Mouse (Mus musculus) heart, embryonic 15.5 days (tissue): ENCODE data around the gene Irf1. TPM values are rescaled to one million over a fixed set of nuclear protein-coding genes. Genes with fewer than 3 reads are reported as not detected.
A peak's percentile ranks its signal among the peaks of the same experiment; 100 is the strongest.

Experiments used
- ATAC-seq: fragments of 200-750 bp; cut with Nextera tagmentation; replicated peaks from 2 replicates; pipeline ENCODE4 v1.8.0; 2017; ENCODE audit warnings: low read depth, moderate TSS enrichment; ENCODE audit not compliant: insufficient number of reproducible peaks, insufficient read depth, low FRiP score
- H3K27ac ChIP-seq: fragments of 300-500 bp; sonication (generic); 2 replicates; pipeline ENCODE4 v1.5.1; 2015; ENCODE audit warnings: mild to moderate bottlenecking, inconsistent platforms
- H3K27me3 ChIP-seq: fragments of 300-500 bp; sonication (generic); 2 replicates; pipeline ENCODE4 v1.6.1; 2015; ENCODE audit warnings: inconsistent platforms
- H3K36me3 ChIP-seq: fragments of 300-500 bp; sonication (generic); 2 replicates; pipeline ENCODE4 v1.6.1; 2015; ENCODE audit warnings: mild to moderate bottlenecking, inconsistent platforms
- H3K4me1 ChIP-seq: fragments of 300-500 bp; sonication (generic); replicated peaks from 2 replicates; pipeline ENCODE4 v1.6.1; 2015; ENCODE audit warnings: inconsistent platforms
- H3K4me2 ChIP-seq: fragments of 300-500 bp; sonication (generic); 2 replicates; pipeline ENCODE4 v1.6.1; 2015; ENCODE audit warnings: inconsistent platforms, mild to moderate bottlenecking, moderate library complexity
- H3K4me3 ChIP-seq: fragments of 300-500 bp; sonication (generic); 2 replicates; pipeline ENCODE4 v1.5.1; 2015; ENCODE audit warnings: mild to moderate bottlenecking, inconsistent platforms
- H3K9ac ChIP-seq: fragments of 300-500 bp; sonication (generic); 2 replicates; pipeline ENCODE4 v1.6.1; 2015; ENCODE audit warnings: mild to moderate bottlenecking, inconsistent platforms
- H3K9me3 ChIP-seq: fragments of 300-500 bp; sonication (generic); replicated peaks from 2 replicates; pipeline ENCODE4 v1.6.1; 2016; ENCODE audit warnings: inconsistent platforms
- WGBS: fragments of 180-500 bp; shearing (Covaris S2); methylation state at CpG from one replicate; pipeline ENCODE4 v1.1.7; 2015; ENCODE audit warnings: mixed read lengths; 5-methylcytosine and 5-hydroxymethylcytosine counted together
- polyA plus RNA-seq: library from polyadenylated mRNA; unstranded; fragments of >200 nt; fragmentation: Nextera tagmentation; extraction: Ambion mirVana; gene quantifications from 2 replicates; pipeline ENCODE4 v1.2.1, GENCODE M21; 2015

Gene Irf1
- polyA plus RNA-seq, result 10.2 and 24.9 TPM in 2 replicates

DNA sequence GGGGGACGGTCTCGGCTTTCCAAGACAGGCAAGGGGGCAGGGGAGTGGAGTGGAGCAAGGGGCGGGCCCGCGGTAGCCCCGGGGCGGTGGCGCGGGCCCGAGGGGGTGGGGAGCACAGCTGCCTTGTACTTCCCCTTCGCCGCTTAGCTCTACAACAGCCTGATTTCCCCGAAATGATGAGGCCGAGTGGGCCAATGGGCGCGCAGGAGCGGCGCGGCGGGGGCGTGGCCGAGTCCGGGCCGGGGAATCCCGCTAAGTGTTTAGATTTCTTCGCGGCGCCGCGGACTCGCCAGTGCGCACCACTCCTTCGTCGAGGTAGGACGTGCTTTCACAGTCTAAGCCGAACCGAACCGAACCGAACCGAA lies at the start of gene Irf1:
Irf1 (plus strand) TSS at position 255 of the 365 bp plus-strand sequence.
- H3K27ac ChIP-seq, result peak within 1 kb of the TSS; percentile 86
- peak within 1 kb of the TSS; percentile 81 for H3K9ac ChIP-seq
- under 1% methylated on average over 40 of the region's 40 CpGs for WGBS
- no peaks in the 10 kb centered on the region for H3K27me3 ChIP-seq
- ATAC-seq, result peak; percentile 89
- peak within 1 kb of the TSS; percentile 91 for H3K4me3 ChIP-seq
- peaks cover 10% of the 10 kb centered on the region for H3K36me3 ChIP-seq
- peak within 1 kb of the TSS; percentile 89 for H3K4me2 ChIP-seq
- no peaks in the 10 kb centered on the region for H3K9me3 ChIP-seq
- peaks cover 11% of the 10 kb centered on the region for H3K4me1 ChIP-seq

DNA sequence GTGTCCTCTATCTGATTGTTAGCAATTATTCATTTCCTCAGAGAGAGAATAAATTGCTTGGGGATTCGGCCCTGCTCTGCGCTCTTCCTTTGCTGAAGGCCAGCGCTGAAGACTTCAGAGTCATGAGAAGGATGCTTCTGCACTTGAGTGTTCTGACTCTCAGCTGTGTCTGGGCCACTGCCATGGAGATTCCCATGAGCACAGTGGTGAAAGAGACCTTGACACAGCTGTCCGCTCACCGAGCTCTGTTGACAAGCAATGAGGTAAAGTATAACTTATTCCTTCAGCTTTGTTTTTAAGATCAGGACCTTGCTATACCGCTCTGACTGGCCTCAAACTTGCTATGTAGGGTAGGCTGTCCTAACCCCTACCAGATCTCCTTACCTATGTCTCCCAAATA lies 49.1 kb upstream of the Irf1 start, which contains the start of gene Il5:
Il5 (plus strand) TSS at position 80 of the 400 bp plus-strand sequence.
- Histone ChIP-seq H3K36me3 (no peaks in the 10 kb centered on the region), H3K4me1 (no peaks in the 10 kb centered on the region), H3K4me3 (no peak within 1 kb of the TSS), H3K9me3 (no peaks in the 10 kb centered on the region), H3K9ac (no peak within 1 kb of the TSS), H3K27ac (no peak within 1 kb of the TSS), H3K4me2 (no peak within 1 kb of the TSS), H3K27me3 (no peaks in the 10 kb centered on the region)
- WGBS, result 76% methylated on average over 6 of the region's 6 CpGs
- ATAC-seq, result no peak

- no peak overlapping the region for H3K9ac ChIP-seq
- no peak for ATAC-seq
- H3K4me2 ChIP-seq, result no peak overlapping the region
- no peak overlapping the region for H3K4me3 ChIP-seq
- H3K9me3 ChIP-seq, result no peaks in the 10 kb centered on the region
- WGBS, result 92% methylated on average over 7 of the region's 7 CpGs
- no peaks in the 10 kb centered on the region for H3K36me3 ChIP-seq
- H3K4me1 ChIP-seq, result no peaks in the 10 kb centered on the region
- H3K27me3 ChIP-seq, result no peaks in the 10 kb centered on the region
- H3K27ac ChIP-seq, result no peak overlapping the region
Observed at GRCm38 (mm10) chr11:53731457-53731856, 38.4 kb upstream of the Irf1 start.

DNA sequence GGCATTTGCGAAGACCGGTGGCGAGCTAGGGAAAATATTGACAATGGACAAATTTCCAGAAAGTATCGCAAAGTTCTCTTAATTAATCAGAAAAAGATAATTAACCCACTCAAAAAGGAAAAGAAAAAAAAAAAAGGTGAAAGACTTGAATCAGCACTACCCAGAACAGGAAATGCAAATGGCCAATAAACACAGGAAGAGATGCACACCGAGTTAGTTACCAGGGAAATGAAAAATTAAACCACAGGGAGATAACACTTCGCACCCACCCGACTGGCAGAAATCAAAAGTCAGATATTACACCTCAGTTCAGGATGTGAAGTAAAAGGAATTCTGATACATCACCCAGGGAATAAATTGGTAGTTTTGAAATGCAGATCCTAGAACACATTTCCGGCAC lies 37.6 kb upstream of the Irf1 start:
- no peak overlapping the region for H3K4me2 ChIP-seq
- WGBS, result 80% methylated on average over 8 of the region's 8 CpGs
- ATAC-seq, result no peak

DNA sequence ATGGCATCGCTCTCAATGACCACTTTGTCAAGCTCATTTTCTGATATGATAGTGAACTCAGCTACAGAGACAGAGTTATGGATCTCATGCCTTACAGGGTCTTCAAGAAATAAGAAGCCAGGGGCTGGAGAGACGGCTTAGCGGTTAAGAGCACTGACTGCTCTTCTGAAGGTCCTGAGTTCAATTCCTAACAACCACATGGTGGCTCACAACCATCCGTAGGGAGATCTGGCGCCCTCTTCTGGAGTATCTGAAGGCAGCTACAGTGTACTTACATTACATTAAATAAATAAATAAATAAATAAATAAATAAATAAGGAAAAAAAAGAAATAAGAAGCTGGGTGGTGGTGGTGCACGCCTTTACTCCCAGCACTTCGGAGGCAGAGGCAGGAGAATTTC lies 36.0 kb upstream of the Irf1 start:
- Histone ChIP-seq H3K27me3 (no peaks in the 10 kb centered on the region), H3K4me3 (no peak overlapping the region), H3K9me3 (no peaks in the 10 kb centered on the region), H3K27ac (no peak overlapping the region), H3K4me2 (no peak overlapping the region), H3K9ac (no peak overlapping the region), H3K36me3 (no peaks in the 10 kb centered on the region), H3K4me1 (no peaks in the 10 kb centered on the region)
- WGBS, result 83% methylated on average over 7 of the region's 7 CpGs
- no peak for ATAC-seq

More for the DNA sequence above, 37.6 kb upstream of the Irf1 start:
- Histone ChIP-seq H3K27me3 (no peaks in the 10 kb centered on the region), H3K27ac (no peak overlapping the region), H3K36me3 (no peaks in the 10 kb centered on the region), H3K4me3 (no peak overlapping the region), H3K4me1 (no peaks in the 10 kb centered on the region), H3K9me3 (no peaks in the 10 kb centered on the region), H3K9ac (no peak overlapping the region)

GRCm38 (mm10) chr11:53734431-53734830 lies 35.4 kb upstream of the Irf1 start:
- H3K27me3 ChIP-seq, result no peaks in the 10 kb centered on the region
- H3K4me3 ChIP-seq, result no peak overlapping the region
- no peaks in the 10 kb centered on the region for H3K9me3 ChIP-seq
- H3K4me2 ChIP-seq, result no peak overlapping the region
- H3K27ac ChIP-seq, result no peak overlapping the region
- H3K4me1 ChIP-seq, result no peaks in the 10 kb centered on the region
- no peaks in the 10 kb centered on the region for H3K36me3 ChIP-seq
- WGBS, result 72% methylated on average over 2 of the region's 2 CpGs
- no peak for ATAC-seq
- no peak overlapping the region for H3K9ac ChIP-seq

GRCm38 (mm10) chr11:53734970-53735681 lies 34.7 kb upstream of the Irf1 start:
- peak overlapping the region; percentile 59; the same call in 1 of the 2 replicates for H3K4me2 ChIP-seq
- no peaks in the 10 kb centered on the region for H3K4me1 ChIP-seq
- no peaks in the 10 kb centered on the region for H3K9me3 ChIP-seq
- H3K27ac ChIP-seq, result no peak overlapping the region
- H3K36me3 ChIP-seq, result no peaks in the 10 kb centered on the region
- ATAC-seq, result no peak
- H3K4me3 ChIP-seq, result no peak overlapping the region
- no peak overlapping the region for H3K9ac ChIP-seq
- H3K27me3 ChIP-seq, result no peaks in the 10 kb centered on the region
- 66% methylated on average over 18 of the region's 18 CpGs for WGBS

DNA sequence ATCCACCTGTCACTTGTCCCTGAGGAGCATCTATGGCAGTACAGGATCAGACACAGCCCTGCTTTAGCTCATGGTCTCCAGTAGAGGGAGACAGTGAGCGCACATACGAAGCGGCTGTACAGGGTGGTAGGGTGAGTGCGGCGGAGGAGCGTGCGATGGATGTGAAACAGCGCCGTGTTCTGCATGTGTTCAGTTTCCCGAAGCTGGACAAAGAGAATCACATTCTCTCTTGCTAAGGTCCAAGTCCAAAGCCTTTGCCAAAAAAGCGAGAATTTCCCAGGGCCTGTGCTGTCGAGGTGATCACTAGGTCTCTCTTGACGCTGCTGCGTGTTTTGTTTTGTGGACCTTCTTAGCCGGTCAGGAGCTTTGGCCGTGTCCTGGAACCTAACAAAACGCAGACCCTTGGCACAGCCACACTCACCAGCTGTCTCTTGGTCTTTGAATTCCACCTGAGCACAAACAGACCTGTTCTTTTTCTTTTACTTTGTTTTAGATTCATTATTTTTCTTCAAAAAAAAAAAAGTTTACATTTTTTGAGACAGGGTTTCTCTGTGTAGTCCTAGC lies 34.0 kb upstream of the Irf1 start:
- Histone ChIP-seq H3K9ac (no peak overlapping the region), H3K27ac (no peak overlapping the region), H3K4me2 (peak overlapping the region; percentile 59), H3K4me3 (peak overlapping the region; percentile 30; the same call in 1 of the 2 replicates), H3K9me3 (no peaks in the 10 kb centered on the region), H3K4me1 (no peaks in the 10 kb centered on the region), H3K36me3 (no peaks in the 10 kb centered on the region), H3K27me3 (no peaks in the 10 kb centered on the region)
- 30% methylated on average over 17 of the region's 17 CpGs for WGBS
- 0 out of 2 replicates have a peak, but pooled peaks have one; percentile 50 for ATAC-seq

- Histone ChIP-seq H3K4me1 (no peaks in the 10 kb centered on the region), H3K9me3 (no peaks in the 10 kb centered on the region), H3K4me2 (no peak overlapping the region), H3K9ac (no peak overlapping the region), H3K36me3 (no peaks in the 10 kb centered on the region), H3K4me3 (no peak overlapping the region), H3K27me3 (no peaks in the 10 kb centered on the region), H3K27ac (0 out of 2 replicates have a peak overlapping the region, but pooled peaks have one; percentile 35)
- peak; percentile 58 for ATAC-seq
- WGBS, result 44% methylated on average over 14 of the region's 14 CpGs
Observed at GRCm38 (mm10) chr11:53736771-53737572, 32.8 kb upstream of the Irf1 start.

DNA sequence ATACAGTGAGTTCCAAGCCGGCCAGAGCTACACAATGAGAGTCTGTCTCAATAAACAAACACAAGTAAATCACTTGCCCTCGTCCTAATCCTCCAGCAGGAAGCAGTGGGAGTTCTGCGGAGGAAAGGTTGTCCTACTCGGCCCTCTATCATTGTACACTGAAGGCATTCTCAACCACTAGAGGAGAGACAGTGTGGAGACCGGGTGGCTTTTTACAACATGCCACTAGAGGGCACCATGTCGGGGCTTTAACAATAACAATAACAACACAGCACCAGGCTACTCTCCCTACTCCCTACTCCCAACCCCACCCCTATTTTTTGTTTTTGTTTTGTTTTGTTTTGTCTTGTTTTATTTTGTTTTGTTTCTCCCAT lies 32.3 kb upstream of the Irf1 start:
- no peak overlapping the region for H3K4me2 ChIP-seq
- whole genome bisulfite sequencing, result 32% methylated on average over 6 of the region's 6 CpGs
- H3K27ac ChIP-seq, result 0 out of 2 replicates have a peak overlapping the region, but pooled peaks have one; percentile 35
- H3K27me3 ChIP-seq, result no peaks in the 10 kb centered on the region
- ATAC-seq, result no peak; the same call in 1 of the 2 replicates
- no peak overlapping the region for H3K9ac ChIP-seq
- H3K4me3 ChIP-seq, result no peak overlapping the region
- H3K4me1 ChIP-seq, result no peaks in the 10 kb centered on the region
- no peaks in the 10 kb centered on the region for H3K9me3 ChIP-seq
- no peaks in the 10 kb centered on the region for H3K36me3 ChIP-seq

- no peak overlapping the region for H3K27ac ChIP-seq
- no peak overlapping the region for H3K4me2 ChIP-seq
- H3K9ac ChIP-seq, result no peak overlapping the region
- H3K9me3 ChIP-seq, result no peaks in the 10 kb centered on the region
- no peak for ATAC-seq
- no peaks in the 10 kb centered on the region for H3K27me3 ChIP-seq
- H3K4me3 ChIP-seq, result no peak overlapping the region
- no peaks in the 10 kb centered on the region for H3K4me1 ChIP-seq
- H3K36me3 ChIP-seq, result no peaks in the 10 kb centered on the region
- 20% methylated on average over 5 of the region's 5 CpGs for WGBS
Observed at GRCm38 (mm10) chr11:53742353-53742752, 27.5 kb upstream of the Irf1 start.
